Mouse (Mus musculus) E14TG2a.4 (cell line): Measurements from ENCODE around the gene Pcdh9.

Experiments used
- CTCF ChIP-seq: conservative IDR thresholded peaks from 2 replicates; pipeline ENCODE4 v1.5.1; 2014; ENCODE audit warnings: low read length
- NANOG ChIP-seq: IDR thresholded peaks from 2 replicates; pipeline ENCODE4 v1.6.1; 2014; ENCODE audit warnings: borderline replicate concordance, low read length, mixed read lengths

- TF ChIP-seq NANOG (no peak), CTCF (no peak)
These were observed 804.8 kb downstream of the Pcdh9 start for GRCm38 (mm10) chr14:93085646-93086045.
